Comparison of ENCODE assay signal across 8 mouse cellular contexts in the genomic region with DNA sequence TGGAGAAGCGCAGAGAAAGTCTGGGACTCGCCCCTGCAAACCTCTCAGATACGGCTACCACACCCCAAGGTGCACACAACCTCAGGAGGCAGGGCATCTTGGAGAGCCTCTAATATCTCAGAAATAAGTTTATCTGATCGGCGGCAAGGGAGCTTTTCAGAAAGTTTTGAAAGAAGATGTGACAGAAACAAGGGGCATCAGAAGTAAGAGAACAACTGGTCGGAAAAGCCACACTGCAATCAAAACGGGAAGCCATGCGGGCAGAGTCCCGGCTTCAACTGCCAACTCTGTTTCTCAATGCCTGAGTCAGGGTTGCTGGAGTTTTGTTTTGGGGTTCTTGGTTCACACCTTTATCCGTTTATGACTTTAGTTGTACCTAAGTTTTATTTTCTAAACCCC. TPM values are rescaled to one million over a fixed set of nuclear protein-coding genes. Genes with fewer than 3 reads are reported as not detected.
DNase-seq lines count a peak whose midpoint lies in the region; ATAC-seq and TF ChIP-seq lines count a peak whose summit lies in the region.

No protein-coding gene starts in this region.

- H3K36me3 ChIP-seq in liver, embryonic 14.5 days (replicated peaks; ENCODE audit: control insufficient read depth, insufficient read depth, low read depth) = no peaks in the 10 kb centered on the region
- H3K36me3 ChIP-seq in stomach, postnatal 0 days (ENCODE audit: control insufficient read depth, insufficient read depth, low read length) = no peaks in the 10 kb centered on the region

- peak overlapping the region; percentile 80 for H3K4me2 ChIP-seq in liver, embryonic 14.5 days (ENCODE audit: low read depth)
- peak overlapping the region; percentile 93 for H3K4me2 ChIP-seq in stomach, postnatal 0 days (replicated peaks; ENCODE audit: low read depth)

- WGBS in liver, embryonic 14.5 days (ENCODE audit: insufficient replicate concordance) = 5% methylated on average over 10 of the region's 10 CpGs
- 6% methylated on average over 10 of the region's 10 CpGs for WGBS in stomach, postnatal 0 days

- H3K9me3 ChIP-seq in liver, embryonic 14.5 days (ENCODE audit: control insufficient read depth, low read length) = no peaks in the 10 kb centered on the region
- H3K9me3 ChIP-seq in stomach, postnatal 0 days (ENCODE audit: control insufficient read depth, low read length) = no peaks in the 10 kb centered on the region

- TF ChIP-seq EP300 in liver, embryonic 14.5 days (IDR thresholded peaks at IDR 0.05; ENCODE audit: low read depth) = no peak
- no peak for TF ChIP-seq EP300 in stomach, postnatal 0 days (optimal IDR thresholded peaks at IDR 0.05)

- peak; percentile 45 for ATAC-seq in granulocyte monocyte progenitor cell, adult 5-6 weeks (replicated peaks; ENCODE audit: poor library complexity, severe bottlenecking)
- no peak for ATAC-seq in liver, embryonic 14.5 days (ENCODE audit: insufficient read depth)
- no peak for ATAC-seq in stomach, postnatal 0 days (ENCODE audit: low FRiP score, low TSS enrichment)
- no peak for ATAC-seq in erythroblast, adult 5-6 weeks (replicated peaks; ENCODE audit: low FRiP score, poor library complexity, severe bottlenecking)

- peaks cover 11% of the 10 kb centered on the region for H3K27me3 ChIP-seq in liver, embryonic 14.5 days (ENCODE audit: control insufficient read depth, insufficient read depth, low read length)
- no peaks in the 10 kb centered on the region for H3K27me3 ChIP-seq in stomach, postnatal 0 days (ENCODE audit: control insufficient read depth, insufficient read depth, low read length)

- peak; percentile 56 for DNase-seq in thymus, postnatal 25 days
- no peak for DNase-seq in thymus, postnatal 14 days
- no peak for DNase-seq in liver, embryonic 14.5 days (ENCODE audit: low read depth in 3 of 3, low spot score in 3 of 3)
- no peak for DNase-seq in stomach, postnatal 0 days (ENCODE audit: low spot score)
- DNase-seq in frontal cortex, postnatal 36 days (ENCODE audit: low spot score in 2 of 2) = no peak
- no peak for DNase-seq in right cerebral cortex, postnatal 36 days (ENCODE audit: low spot score in 2 of 2)

- H3K27ac ChIP-seq in liver, embryonic 14.5 days = no peak overlapping the region
- H3K27ac ChIP-seq in stomach, postnatal 0 days (replicated peaks) = peak overlapping the region; percentile 86

- H3K4me3 ChIP-seq in liver, embryonic 14.5 days (ENCODE audit: insufficient read depth in 1 of 2, low read depth in 2 of 2, low read length in 2 of 2) = peak overlapping the region; percentile 58 to 62
- peak overlapping the region; percentile 78 for H3K4me3 ChIP-seq in stomach, postnatal 0 days (ENCODE audit: low read depth, low read length)

- TF ChIP-seq CTCF in liver, embryonic 14.5 days (IDR thresholded peaks at IDR 0.05; ENCODE audit: low read depth) = no peak
- no peak for TF ChIP-seq CTCF in stomach, postnatal 0 days (IDR thresholded peaks at IDR 0.05; ENCODE audit: low read depth)

- peak overlapping the region; percentile 59; the same call in 1 of the 2 replicates for H3K9ac ChIP-seq in liver, embryonic 14.5 days (replicated peaks)
- peak overlapping the region; percentile 87 for H3K9ac ChIP-seq in stomach, postnatal 0 days (ENCODE audit: low read length)

- peaks cover 5 to 33% of the 10 kb centered on the region in 2 experiments; a peak in 2 of 4 replicates for H3K4me1 ChIP-seq in liver, embryonic 14.5 days (replicated peaks; ENCODE audit: control insufficient read depth in 2 of 2, insufficient read depth in 2 of 2, low read length in 1 of 2)
- peaks cover 7% of the 10 kb centered on the region for H3K4me1 ChIP-seq in stomach, postnatal 0 days (replicated peaks; ENCODE audit: control insufficient read depth, insufficient read depth)

RNA-seq across cellular contexts. Expression of a gene that starts 2.3 kb away (rescaled TPM):
- total RNA-seq in granulocyte monocyte progenitor cell, adult 5-6 weeks (2014; fragmentation: Nextera tagmentation) = 68.0 and 79.0 TPM in 2 replicates
- 99.9 and 116 TPM in 2 replicates for total RNA-seq in granulocyte monocyte progenitor cell, adult 5-6 weeks (2017)
- 3.5 and 4.8 TPM in 2 replicates for polyA plus RNA-seq in liver, embryonic 14.5 days (2012; rRNA removed)
- polyA plus RNA-seq in liver, embryonic 14.5 days (2014; fragmentation: Nextera tagmentation; extraction: Ambion mirVana) = 2.4 and 3.4 TPM in 2 replicates
- 16.1 TPM in 2 replicates for polyA plus RNA-seq in stomach, postnatal 0 days (2015; fragmentation: Nextera tagmentation; extraction: Ambion mirVana)
- total RNA-seq in erythroblast, adult 5-6 weeks (2015; ENCODE audit: low replicate concordance) = 20.0 and 25.5 TPM in 2 replicates
- 27.2 and 29.6 TPM in 2 replicates for total RNA-seq in erythroblast, adult 5-6 weeks (2017; ENCODE audit: low replicate concordance)

RNA-seq across cellular contexts. Expression of a gene that starts 56.3 kb away (rescaled TPM):
- total RNA-seq in granulocyte monocyte progenitor cell, adult 5-6 weeks (2014; fragmentation: Nextera tagmentation) = 133 and 240 TPM in 2 replicates
- 110 and 206 TPM in 2 replicates for total RNA-seq in granulocyte monocyte progenitor cell, adult 5-6 weeks (2017)
- polyA plus RNA-seq in liver, embryonic 14.5 days (2012; rRNA removed) = 81.8 and 106 TPM in 2 replicates
- 369 and 390 TPM in 2 replicates for polyA plus RNA-seq in liver, embryonic 14.5 days (2014; fragmentation: Nextera tagmentation; extraction: Ambion mirVana)
- polyA plus RNA-seq in stomach, postnatal 0 days (2015; fragmentation: Nextera tagmentation; extraction: Ambion mirVana) = 139 and 140 TPM in 2 replicates
- total RNA-seq in erythroblast, adult 5-6 weeks (2015; ENCODE audit: low replicate concordance) = 921 and 924 TPM in 2 replicates
- 849 and 890 TPM in 2 replicates for total RNA-seq in erythroblast, adult 5-6 weeks (2017; ENCODE audit: low replicate concordance)
